Comparison of ENCODE assay signal across 9 mouse cellular contexts in genomic region chr2:28008261-28008660, GRCm38 (mm10).
DNase-seq lines count a peak whose midpoint lies in the region; ATAC-seq lines count a peak whose summit lies in the region.
"Had no signal": no experiment of that assay in that cellular context is flagged by ENCODE, and none has a peak within 500 bp of the region (broad histone marks: within the 10 kb centered on the region; RNA-seq: fewer than 3 reads in every experiment).

No protein-coding gene starts in this region.

- H3K9ac ChIP-seq in forebrain, embryonic 14.5 days (ENCODE audit: low read length), result no peak overlapping the region
- no peak overlapping the region for H3K9ac ChIP-seq in forebrain, embryonic 11.5 days (ENCODE audit: low read length)
- H3K9ac ChIP-seq in intestine, embryonic 14.5 days (ENCODE audit: low read length), result no peak overlapping the region
- no peak overlapping the region for H3K9ac ChIP-seq in intestine, embryonic 15.5 days
- H3K9ac ChIP-seq in neural tube, embryonic 13.5 days, result no peak overlapping the region
- H3K9ac ChIP-seq in neural tube, embryonic 14.5 days (replicated peaks; ENCODE audit: low read depth, low read length), result no peak overlapping the region

- H3K9me3 ChIP-seq in forebrain, embryonic 14.5 days (replicated peaks; ENCODE audit: control insufficient read depth, low read length), result no peaks in the 10 kb centered on the region
- no peaks in the 10 kb centered on the region for H3K9me3 ChIP-seq in forebrain, embryonic 11.5 days (ENCODE audit: control insufficient read depth, low read length)
- no peaks in the 10 kb centered on the region for H3K9me3 ChIP-seq in intestine, embryonic 14.5 days (ENCODE audit: control insufficient read depth, low read length)
- no peaks in the 10 kb centered on the region for H3K9me3 ChIP-seq in intestine, embryonic 15.5 days
- no peaks in the 10 kb centered on the region for H3K9me3 ChIP-seq in neural tube, embryonic 13.5 days
- H3K9me3 ChIP-seq in neural tube, embryonic 14.5 days (ENCODE audit: control insufficient read depth, low read length), result no peaks in the 10 kb centered on the region

- DNase-seq in forebrain, embryonic 14.5 days (ENCODE audit: low spot score), result peak; percentile 63
- DNase-seq in forebrain, embryonic 11.5 days (ENCODE audit: low spot score), result no peak
- no peak for DNase-seq in intestine, embryonic 14.5 days (ENCODE audit: low spot score)
- no peak for DNase-seq in neural tube, embryonic 10.5 days (ENCODE audit: extremely low spot score, low spot score)
- no peak for DNase-seq in adrenal gland, postnatal 36 days

- no peaks in the 10 kb centered on the region for H3K36me3 ChIP-seq in forebrain, embryonic 14.5 days (ENCODE audit: control insufficient read depth, insufficient read depth, low read length)
- H3K36me3 ChIP-seq in forebrain, embryonic 11.5 days (ENCODE audit: control insufficient read depth, insufficient read depth, low read length), result no peaks in the 10 kb centered on the region
- peaks cover 94% of the 10 kb centered on the region for H3K36me3 ChIP-seq in intestine, embryonic 14.5 days (ENCODE audit: control insufficient read depth, insufficient read depth, low read length)
- H3K36me3 ChIP-seq in intestine, embryonic 15.5 days, result peaks cover 17% of the 10 kb centered on the region; the same call in 1 of the 2 replicates
- H3K36me3 ChIP-seq in neural tube, embryonic 13.5 days, result no peaks in the 10 kb centered on the region
- H3K36me3 ChIP-seq in neural tube, embryonic 14.5 days (ENCODE audit: control insufficient read depth, insufficient read depth, low read length), result no peaks in the 10 kb centered on the region

- H3K27me3 ChIP-seq in forebrain, embryonic 14.5 days (replicated peaks; ENCODE audit: control insufficient read depth, insufficient read depth, low read length), result no peaks in the 10 kb centered on the region
- no peaks in the 10 kb centered on the region for H3K27me3 ChIP-seq in forebrain, embryonic 11.5 days (ENCODE audit: control insufficient read depth, insufficient read depth, low read length)
- H3K27me3 ChIP-seq in intestine, embryonic 14.5 days (replicated peaks; ENCODE audit: control insufficient read depth, insufficient read depth, low read length), result no peaks in the 10 kb centered on the region
- H3K27me3 ChIP-seq in intestine, embryonic 15.5 days (replicated peaks), result no peaks in the 10 kb centered on the region
- no peaks in the 10 kb centered on the region for H3K27me3 ChIP-seq in neural tube, embryonic 13.5 days
- H3K27me3 ChIP-seq in neural tube, embryonic 14.5 days (ENCODE audit: control insufficient read depth, insufficient read depth, low read length), result no peaks in the 10 kb centered on the region

- no peak overlapping the region for H3K4me3 ChIP-seq in forebrain, embryonic 14.5 days (ENCODE audit: low read depth, low read length)
- H3K4me3 ChIP-seq in forebrain, embryonic 11.5 days (ENCODE audit: low read depth, low read length), result no peak overlapping the region
- H3K4me3 ChIP-seq in intestine, embryonic 14.5 days (ENCODE audit: low read depth, low read length), result no peak overlapping the region
- no peak overlapping the region for H3K4me3 ChIP-seq in intestine, embryonic 15.5 days (replicated peaks)
- no peak overlapping the region for H3K4me3 ChIP-seq in neural tube, embryonic 13.5 days
- no peak overlapping the region for H3K4me3 ChIP-seq in neural tube, embryonic 14.5 days (ENCODE audit: low read depth, low read length)

- no peak for ATAC-seq in forebrain, embryonic 14.5 days
- no peak for ATAC-seq in forebrain, embryonic 11.5 days (replicated peaks; ENCODE audit: low FRiP score)
- ATAC-seq in intestine, embryonic 14.5 days (replicated peaks; ENCODE audit: low FRiP score, low TSS enrichment, low read depth), result no peak
- ATAC-seq in intestine, embryonic 15.5 days, result no peak
- ATAC-seq in neural tube, embryonic 13.5 days (ENCODE audit: low read depth), result no peak
- ATAC-seq in neural tube, embryonic 14.5 days (ENCODE audit: low read depth), result peak; percentile 44; the same call in 1 of the 2 replicates

- WGBS in forebrain, embryonic 14.5 days, result 43% methylated on average over 4 of the region's 4 CpGs
- 87% methylated on average over 4 of the region's 4 CpGs for WGBS in forebrain, embryonic 11.5 days
- 73% methylated on average over 4 of the region's 4 CpGs for WGBS in intestine, embryonic 14.5 days
- WGBS in intestine, embryonic 15.5 days, result 56% methylated on average over 4 of the region's 4 CpGs
- 37% methylated on average over 4 of the region's 4 CpGs for whole genome bisulfite sequencing in neural tube, embryonic 13.5 days
- WGBS in neural tube, embryonic 14.5 days, result 37% methylated on average over 4 of the region's 4 CpGs

- no peak overlapping the region for H3K4me2 ChIP-seq in forebrain, embryonic 14.5 days (ENCODE audit: low read length)
- no peak overlapping the region for H3K4me2 ChIP-seq in forebrain, embryonic 11.5 days (ENCODE audit: low read depth, low read length, severe bottlenecking)
- H3K4me2 ChIP-seq in intestine, embryonic 14.5 days (ENCODE audit: low read length), result no peak overlapping the region
- H3K4me2 ChIP-seq in intestine, embryonic 15.5 days (replicated peaks), result no peak overlapping the region
- H3K4me2 ChIP-seq in neural tube, embryonic 13.5 days, result no peak overlapping the region
- no peak overlapping the region for H3K4me2 ChIP-seq in neural tube, embryonic 14.5 days (ENCODE audit: low read depth, low read length)

- 0 out of 2 replicates have a peak, but pooled peaks cover 4% of the 10 kb centered on the region for H3K4me1 ChIP-seq in forebrain, embryonic 14.5 days (ENCODE audit: control insufficient read depth, insufficient read depth, low read length)
- H3K4me1 ChIP-seq in forebrain, embryonic 11.5 days (replicated peaks; ENCODE audit: control insufficient read depth, insufficient read depth, low read length), result no peaks in the 10 kb centered on the region
- H3K4me1 ChIP-seq in intestine, embryonic 14.5 days (replicated peaks; ENCODE audit: control insufficient read depth, insufficient read depth, low read length), result no peaks in the 10 kb centered on the region
- no peaks in the 10 kb centered on the region for H3K4me1 ChIP-seq in intestine, embryonic 15.5 days (replicated peaks)
- peaks cover 20% of the 10 kb centered on the region for H3K4me1 ChIP-seq in neural tube, embryonic 13.5 days (replicated peaks)
- 0 out of 2 replicates have a peak, but pooled peaks cover 6% of the 10 kb centered on the region for H3K4me1 ChIP-seq in neural tube, embryonic 14.5 days (ENCODE audit: control insufficient read depth, insufficient read depth, low read length)

- H3K27ac ChIP-seq in forebrain, embryonic 14.5 days (ENCODE audit: low read depth, low read length), result no peak overlapping the region
- no peak overlapping the region for H3K27ac ChIP-seq in forebrain, embryonic 11.5 days (ENCODE audit: low read depth, low read length)
- H3K27ac ChIP-seq in intestine, embryonic 14.5 days (ENCODE audit: low read depth), result 0 out of 2 replicates have a peak overlapping the region, but pooled peaks have one; percentile 3
- no peak overlapping the region for H3K27ac ChIP-seq in intestine, embryonic 15.5 days
- H3K27ac ChIP-seq in neural tube, embryonic 13.5 days (replicated peaks), result peak overlapping the region; percentile 67
- peak overlapping the region; percentile 49; the same call in 1 of the 2 replicates for H3K27ac ChIP-seq in neural tube, embryonic 14.5 days (ENCODE audit: low read depth, low read length)
- H3K27ac ChIP-seq: macrophage had no signal

Comparison
In these comparisons a context has a peak if more than half of its experiments do, and no peak if none do; other contexts are left out.
1. H3K27ac ChIP-seq: peak in intestine, embryonic 14.5 days (single experiment), neural tube, embryonic 13.5 days (single experiment) and neural tube, embryonic 14.5 days (single experiment); none in forebrain, embryonic 14.5 days (single experiment), forebrain, embryonic 11.5 days (single experiment) and intestine, embryonic 15.5 days (single experiment).